Mouse (Mus musculus): ENCODE measurements at regions not wholly inside any gene's neighbourhood (a gene's known extent, or its start where the extent isn't known, plus 50 kb on each side); places are given as distances from the start of the nearest gene placed in this dataset.

DNA sequence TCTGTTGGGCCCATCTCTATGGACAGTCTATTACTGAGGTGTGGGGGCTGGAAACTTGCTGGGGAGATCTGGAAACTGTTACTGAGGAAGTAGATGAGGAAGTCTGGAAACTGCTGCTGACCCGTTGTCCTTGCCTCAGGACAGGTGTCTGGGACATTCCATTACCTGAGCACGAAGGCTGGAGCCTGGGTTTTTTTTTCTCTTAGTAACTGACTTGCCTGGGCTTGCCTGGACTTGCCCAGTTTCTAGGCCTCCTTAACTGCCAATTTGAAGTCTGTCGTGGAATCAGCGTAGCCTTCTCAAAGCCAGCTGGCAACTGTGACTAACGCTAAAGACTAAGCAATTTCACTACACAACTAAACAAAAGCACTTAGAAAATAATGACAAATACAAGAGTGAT lies 250.7 kb downstream of the Kctd12 start:
- intact Hi-C loops (cut with DNase I): no loop called here
- no peak for DNase-seq
- H3K27ac ChIP-seq: no peak overlapping the region
- H3K4me3 ChIP-seq: no peak overlapping the region
- TF ChIP-seq CTCF (IDR thresholded peaks at IDR 0.05): no peak

DNA sequence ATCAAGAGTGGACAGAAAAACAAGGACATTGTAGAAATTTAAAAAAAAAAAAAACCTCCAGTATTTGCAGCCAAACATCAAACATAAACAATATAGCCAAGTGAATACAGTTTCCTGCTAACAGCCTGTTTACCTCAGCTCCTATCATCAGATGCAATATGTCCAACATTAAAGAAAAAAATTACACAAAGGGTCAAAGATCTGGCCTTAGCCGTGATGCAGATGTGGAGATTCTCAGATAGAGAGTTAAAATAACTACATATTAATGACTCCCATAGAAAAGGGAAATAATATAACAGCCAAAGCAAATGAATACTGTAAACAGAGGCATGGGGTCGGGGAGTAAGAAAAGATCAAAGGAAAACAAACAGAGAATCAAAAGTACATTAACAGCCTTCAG lies 259.8 kb downstream of the Kctd12 start:
- TF ChIP-seq CTCF (IDR thresholded peaks at IDR 0.05): no peak
- no peak overlapping the region for H3K27ac ChIP-seq
- H3K4me3 ChIP-seq: no peak overlapping the region
- intact Hi-C loops (cut with DNase I): no loop called here
- no peak for DNase-seq

DNA sequence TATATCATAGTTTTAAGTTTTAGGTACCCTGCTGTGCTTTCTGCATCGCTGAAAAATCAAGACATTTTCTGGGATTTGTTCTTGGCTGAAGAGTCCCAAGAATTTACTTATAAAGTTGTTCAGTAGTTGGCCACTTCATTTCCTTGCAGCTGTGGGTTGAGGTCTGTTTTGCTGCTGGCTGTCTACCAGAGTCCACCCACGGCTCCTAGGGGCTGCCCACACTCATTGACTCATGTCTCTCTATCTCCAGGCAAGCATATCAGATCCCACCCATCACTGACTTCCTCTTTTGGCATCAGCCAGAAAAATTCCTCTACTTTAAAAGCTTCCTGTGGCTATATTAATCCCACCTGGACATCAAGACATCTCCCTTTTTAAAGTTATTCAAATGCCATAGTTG lies 263.9 kb downstream of the Kctd12 start:
- no peak for TF ChIP-seq CTCF (IDR thresholded peaks at IDR 0.05)
- Histone ChIP-seq H3K4me3 (no peak overlapping the region), H3K27ac (no peak overlapping the region)
- no peak for DNase-seq
- intact Hi-C loops (cut with DNase I): no loop called here

DNA sequence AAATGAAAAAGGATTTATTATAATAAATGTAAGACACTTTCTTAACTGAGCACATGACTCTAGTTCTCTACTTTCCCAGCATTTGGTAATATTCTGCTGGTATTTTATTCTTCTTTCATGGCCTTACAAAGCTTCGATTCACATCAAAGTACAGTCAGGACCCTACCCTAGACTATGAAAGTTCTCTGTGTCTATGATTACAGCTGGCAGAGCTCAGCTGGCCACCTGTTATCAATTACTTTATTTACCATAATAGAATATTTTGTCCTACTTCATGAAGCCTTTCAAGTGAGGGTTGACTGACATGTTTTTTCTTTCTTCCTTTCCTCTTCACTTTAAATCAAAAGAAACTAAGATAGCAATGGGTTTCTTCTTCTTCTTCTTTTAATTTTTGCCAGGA lies 269.8 kb downstream of the Kctd12 start:
- no peak for TF ChIP-seq CTCF (IDR thresholded peaks at IDR 0.05)
- intact Hi-C loops (cut with DNase I): no loop called here
- no peak overlapping the region for H3K27ac ChIP-seq
- DNase-seq: no peak
- no peak overlapping the region for H3K4me3 ChIP-seq

DNA sequence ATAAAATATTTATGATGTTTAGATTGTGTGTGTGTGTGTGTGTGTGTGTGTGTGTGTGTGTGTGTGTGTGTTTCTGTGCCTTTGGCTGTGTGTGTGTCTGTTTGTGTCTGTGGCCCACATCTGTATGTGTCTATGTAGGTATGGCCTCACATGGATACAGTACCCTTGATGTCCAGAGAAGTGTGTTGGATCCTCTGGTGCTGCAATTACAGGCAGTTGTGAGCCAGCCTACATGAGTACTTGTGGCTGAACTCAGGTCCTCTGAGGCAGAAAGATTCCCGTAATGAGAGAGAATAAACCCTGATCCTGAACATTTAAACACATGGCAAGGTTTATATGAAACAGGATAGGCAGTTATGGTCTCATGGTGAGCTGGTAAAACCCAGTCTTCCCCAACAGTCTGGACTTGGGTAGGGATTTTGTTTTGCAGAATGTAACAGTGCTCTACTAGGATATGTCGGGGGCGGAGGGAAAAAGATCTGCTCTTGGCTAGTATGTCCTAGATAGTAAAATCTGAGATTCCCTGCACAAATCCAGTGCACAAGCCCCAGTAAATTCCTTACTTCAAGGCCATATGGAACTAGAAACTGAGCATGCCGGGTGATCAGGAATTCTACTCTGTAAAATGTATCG lies 275.6 kb downstream of the Kctd12 start:
- intact Hi-C loops (cut with DNase I): no loop called here
- H3K27ac ChIP-seq: no peak overlapping the region

DNA sequence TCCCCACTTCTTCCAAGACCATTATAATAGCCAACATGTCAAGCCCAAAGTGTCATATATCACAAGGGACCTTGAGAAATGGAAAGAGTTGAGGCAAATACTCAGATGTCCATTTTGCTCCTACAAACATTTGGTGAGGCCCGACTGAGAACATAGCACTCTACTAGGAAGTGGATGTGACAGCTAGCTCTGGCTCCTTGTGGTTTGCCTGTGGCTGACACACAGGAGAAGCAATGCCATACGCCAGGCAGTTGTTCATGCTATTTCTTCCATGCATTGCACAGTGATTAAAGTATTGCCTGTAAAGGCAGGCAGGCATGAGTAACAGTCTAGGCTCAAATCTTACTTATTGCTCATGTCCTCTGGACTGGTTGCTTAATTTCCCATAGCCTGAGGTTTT lies 281.3 kb downstream of the Kctd12 start:
- DNase-seq: no peak
- Histone ChIP-seq H3K27ac (no peak overlapping the region), H3K4me3 (no peak overlapping the region)
- no peak for TF ChIP-seq CTCF (IDR thresholded peaks at IDR 0.05)
- intact Hi-C loops (cut with DNase I): no loop called here

More for the DNA sequence above, 275.6 kb downstream of the Kctd12 start:
- TF ChIP-seq CTCF (IDR thresholded peaks at IDR 0.05): no peak
- no peak for DNase-seq
- H3K4me3 ChIP-seq: no peak overlapping the region

DNA sequence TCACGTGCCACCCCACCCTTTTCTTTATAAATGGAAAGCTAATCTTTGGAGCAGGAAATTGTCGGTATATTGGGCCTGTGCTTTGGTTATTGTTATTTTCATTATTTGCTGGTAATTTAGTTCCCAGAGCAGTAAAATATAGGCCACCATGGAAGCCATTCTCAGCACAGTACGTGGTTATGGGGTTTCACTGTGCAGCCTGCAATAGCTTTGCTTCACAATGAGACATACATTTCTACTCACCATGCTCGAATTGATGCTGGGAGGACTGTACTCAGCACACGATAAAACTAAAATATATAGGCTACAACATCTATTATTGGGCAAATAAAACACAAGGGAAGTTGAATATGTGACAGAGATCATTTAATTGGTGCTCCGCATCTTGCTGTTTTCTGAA lies 282.0 kb downstream of the Kctd12 start:
- Histone ChIP-seq H3K27ac (no peak overlapping the region), H3K4me3 (no peak overlapping the region)
- TF ChIP-seq CTCF (IDR thresholded peaks at IDR 0.05): no peak
- intact Hi-C loops (cut with DNase I): no loop called here
- DNase-seq: no peak

DNA sequence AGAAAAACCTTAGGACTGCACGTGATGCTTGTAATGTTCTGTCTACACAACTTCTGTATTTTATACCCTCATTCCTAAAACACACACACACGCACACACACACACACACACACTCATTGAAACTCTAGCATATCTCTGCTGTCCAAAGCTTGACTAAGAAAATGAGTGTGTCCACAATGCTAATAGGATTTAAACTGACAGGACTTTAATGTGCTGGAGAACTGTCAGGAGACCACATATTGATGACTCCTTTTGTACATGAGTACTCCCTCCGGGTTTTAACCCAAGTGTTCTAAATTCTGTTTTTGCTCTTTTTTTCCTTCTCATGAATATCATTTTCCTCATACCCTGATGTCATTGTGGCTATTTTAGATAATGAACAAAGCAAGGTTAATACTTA lies 283.4 kb downstream of the Kctd12 start:
- intact Hi-C loops (cut with DNase I): no loop called here
- TF ChIP-seq CTCF (IDR thresholded peaks at IDR 0.05): no peak
- Histone ChIP-seq H3K4me3 (no peak overlapping the region), H3K27ac (no peak overlapping the region)
- no peak for DNase-seq

DNA sequence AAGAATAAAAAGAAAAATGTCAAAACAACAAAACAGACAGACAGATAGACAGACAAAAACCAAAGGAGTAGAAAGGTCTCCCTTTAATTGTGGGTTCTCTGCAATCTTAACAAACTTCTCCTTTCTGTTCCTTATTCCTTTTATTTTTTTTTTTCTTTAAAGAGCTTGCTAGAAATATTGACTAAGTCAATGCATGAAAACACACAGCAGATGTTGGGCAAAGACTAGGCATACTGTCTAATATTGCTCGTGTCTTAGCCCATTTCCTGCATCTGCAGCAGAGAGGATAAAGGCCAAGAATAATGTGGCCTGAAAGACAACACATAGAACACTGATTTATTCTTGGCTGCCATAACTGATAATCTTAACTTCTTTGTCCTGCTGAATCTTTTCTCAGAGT lies 295.6 kb downstream of the Kctd12 start:
- no peak for TF ChIP-seq CTCF (IDR thresholded peaks at IDR 0.05)
- no peak for DNase-seq
- no peak overlapping the region for H3K27ac ChIP-seq
- H3K4me3 ChIP-seq: no peak overlapping the region
- intact Hi-C loops (cut with DNase I): no loop called here

DNA sequence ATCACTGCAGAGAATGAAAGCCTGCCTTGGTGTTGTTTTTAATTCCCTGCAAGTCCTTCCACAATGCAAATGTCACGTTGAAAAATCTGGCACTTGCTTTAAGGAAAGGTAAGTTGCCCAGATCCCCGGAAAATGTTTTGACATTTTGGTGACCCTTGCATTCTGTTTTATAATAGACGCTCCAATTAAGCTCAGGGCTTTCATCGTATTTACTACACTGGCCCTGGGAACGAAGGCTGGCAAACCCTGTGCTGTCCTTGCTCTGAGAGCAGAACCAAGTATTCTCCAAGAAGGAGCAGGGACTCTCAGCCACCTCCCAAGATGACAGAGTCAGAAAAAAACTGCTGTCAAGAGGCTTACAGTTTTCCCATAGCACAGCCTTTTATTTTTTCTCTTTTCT lies 305.9 kb downstream of the Kctd12 start:
- DNase-seq: no peak
- Histone ChIP-seq H3K4me3 (no peak overlapping the region), H3K27ac (no peak overlapping the region)
- no peak for TF ChIP-seq CTCF (IDR thresholded peaks at IDR 0.05)
- intact Hi-C loops (cut with DNase I): no loop called here

DNA sequence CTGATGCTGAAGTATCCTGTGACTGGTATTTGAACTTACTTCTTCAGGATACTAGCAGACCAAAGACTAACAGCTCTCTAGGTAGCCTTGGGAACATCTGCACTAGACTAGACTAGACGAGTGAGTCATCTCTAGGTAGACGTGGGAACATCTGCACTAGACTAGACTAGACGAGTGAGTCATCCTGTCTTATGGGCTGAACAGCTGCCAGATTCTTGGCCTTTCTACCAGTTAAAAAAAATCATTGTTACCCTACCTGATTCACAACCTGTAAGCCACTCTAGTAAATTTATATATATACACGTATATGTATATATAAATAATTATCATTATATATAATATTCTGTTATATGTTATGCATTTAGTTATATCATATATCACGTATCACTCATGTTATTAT lies 307.8 kb downstream of the Kctd12 start:
- TF ChIP-seq CTCF (IDR thresholded peaks at IDR 0.05): no peak
- H3K27ac ChIP-seq: no peak overlapping the region
- DNase-seq: no peak
- no peak overlapping the region for H3K4me3 ChIP-seq
- intact Hi-C loops (cut with DNase I): no loop called here

DNA sequence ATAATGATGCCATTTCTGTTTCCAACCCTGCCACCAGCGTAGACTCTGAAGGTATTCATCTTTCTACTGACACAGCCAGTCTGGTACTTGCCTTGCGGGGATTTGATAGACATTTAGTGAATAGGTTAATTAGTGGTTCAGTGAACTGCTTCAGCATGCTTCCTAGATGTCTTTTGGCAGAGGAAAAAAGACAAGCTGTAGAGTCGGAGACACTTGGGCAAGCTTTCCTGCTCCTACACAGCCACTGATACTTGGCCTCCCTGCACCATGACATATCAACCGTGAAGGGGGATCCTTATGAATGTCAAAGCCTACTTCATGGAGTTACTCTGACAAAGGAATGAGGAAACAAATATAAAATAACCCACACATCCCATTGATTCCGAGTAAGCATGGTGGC lies 308.7 kb downstream of the Kctd12 start:
- H3K27ac ChIP-seq: no peak overlapping the region
- H3K4me3 ChIP-seq: no peak overlapping the region
- no peak for TF ChIP-seq CTCF (IDR thresholded peaks at IDR 0.05)
- intact Hi-C loops (cut with DNase I): no loop called here
- no peak for DNase-seq

DNA sequence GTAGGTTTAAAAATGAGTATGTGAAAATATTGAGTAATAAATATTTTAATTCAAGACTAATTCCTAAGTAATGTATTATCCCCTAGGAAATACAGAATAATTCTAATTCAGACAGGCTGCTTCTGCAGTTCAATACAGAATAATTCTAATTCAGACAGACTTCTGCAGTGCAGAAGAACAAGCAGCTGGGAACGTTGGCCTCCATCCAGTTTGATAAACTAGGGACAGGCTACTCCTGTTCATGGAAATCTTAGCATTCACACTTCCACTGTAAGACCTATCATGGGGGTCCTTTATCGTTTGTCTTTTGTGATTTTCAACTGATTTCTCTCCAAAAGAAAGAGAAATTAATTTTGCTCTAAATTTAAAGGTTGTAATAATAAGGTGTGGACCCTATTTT lies 319.2 kb downstream of the Kctd12 start:
- TF ChIP-seq CTCF (IDR thresholded peaks at IDR 0.05): no peak
- DNase-seq: no peak
- Histone ChIP-seq H3K27ac (no peak overlapping the region), H3K4me3 (no peak overlapping the region)
- intact Hi-C loops (cut with DNase I): no loop called here

DNA sequence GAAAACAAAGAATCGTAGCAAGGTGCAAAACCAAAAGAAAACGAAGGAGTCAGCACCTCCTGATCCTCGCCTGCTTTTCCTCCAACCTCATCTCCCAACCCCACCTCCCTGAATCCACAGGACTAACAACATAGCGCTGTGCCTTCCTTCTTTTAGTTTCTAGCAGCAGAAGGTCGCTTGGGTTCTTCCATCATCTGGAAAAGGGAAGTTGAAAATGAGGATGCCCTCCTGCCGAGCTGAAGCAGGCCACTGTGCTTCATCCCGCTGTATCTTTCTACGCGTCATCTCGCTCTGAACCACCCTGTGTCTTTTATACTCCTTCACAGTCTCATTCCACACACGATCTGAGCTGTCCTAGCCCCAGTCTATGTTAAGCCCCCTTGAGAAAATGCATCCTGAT lies 322.1 kb downstream of the Kctd12 start:
- Histone ChIP-seq H3K27ac (no peak overlapping the region), H3K4me3 (no peak overlapping the region)
- no peak for TF ChIP-seq CTCF (IDR thresholded peaks at IDR 0.05)
- intact Hi-C loops (cut with DNase I): no loop called here
- no peak for DNase-seq

DNA sequence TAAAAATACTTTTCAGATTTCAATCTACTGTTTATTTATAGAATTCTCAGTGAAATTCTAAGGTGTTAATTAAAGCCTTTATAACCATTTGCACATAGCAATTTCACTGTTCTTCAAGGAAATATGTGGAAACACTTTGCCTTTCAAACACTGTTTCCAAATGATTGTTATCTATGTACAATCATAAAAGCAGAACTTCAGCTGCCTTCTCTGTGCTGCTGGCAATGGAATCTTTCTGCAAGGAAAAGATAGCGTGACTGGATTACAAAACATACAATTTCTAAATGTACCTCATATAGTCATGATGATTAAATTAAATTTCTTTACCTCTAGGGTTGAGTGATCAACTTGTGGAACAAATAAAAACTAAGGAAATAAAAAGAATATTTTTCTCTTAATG lies 326.2 kb downstream of the Kctd12 start:
- intact Hi-C loops (cut with DNase I): no loop called here
- H3K4me3 ChIP-seq: no peak overlapping the region
- DNase-seq: no peak
- TF ChIP-seq CTCF (IDR thresholded peaks at IDR 0.05): no peak
- no peak overlapping the region for H3K27ac ChIP-seq
